Mouse (Mus musculus) adrenal gland, postnatal 4 days (tissue): ENCODE data around the gene Pgm5. TPM values are rescaled to one million over a fixed set of nuclear protein-coding genes. Genes with fewer than 3 reads are reported as not detected.

Experiments used
- DNase-seq, 2 experiments: peaks; one replicate each; pipeline ENCODE4 v3.0.0; 2021 to 2022; ENCODE audit warnings: low spot score in 2 of 2, mixed read lengths in 2 of 2
- total RNA-seq, 2 experiments: library from RNA; stranded (reverse); gene quantifications; 2 replicates each; pipeline ENCODE4 v1.2.3; 2021

Gene Pgm5
- total RNA-seq, 2 experiments from 2014 or later = 55.4 to 58.0 TPM

DNA sequence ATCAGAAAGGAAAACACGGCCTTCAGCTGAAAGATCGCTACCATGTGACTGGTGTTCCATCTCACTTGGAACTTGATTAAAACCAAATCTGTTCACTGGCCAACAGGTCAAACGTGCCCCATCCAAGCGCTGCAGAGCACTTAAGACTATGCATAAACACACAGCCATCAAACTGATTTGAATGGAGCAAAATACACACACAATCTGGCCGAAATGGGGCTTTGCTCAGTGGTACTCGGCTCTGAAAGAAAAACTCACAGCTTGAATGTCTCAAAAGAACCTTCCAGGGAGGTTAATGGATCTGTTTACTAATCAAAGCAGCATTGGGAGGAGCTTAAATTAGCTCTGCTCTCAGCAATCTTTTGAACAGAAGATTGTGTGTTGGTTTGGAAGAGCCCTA lies 81.7 kb downstream of the Pgm5 start:
- no peak for DNase-seq

DNA sequence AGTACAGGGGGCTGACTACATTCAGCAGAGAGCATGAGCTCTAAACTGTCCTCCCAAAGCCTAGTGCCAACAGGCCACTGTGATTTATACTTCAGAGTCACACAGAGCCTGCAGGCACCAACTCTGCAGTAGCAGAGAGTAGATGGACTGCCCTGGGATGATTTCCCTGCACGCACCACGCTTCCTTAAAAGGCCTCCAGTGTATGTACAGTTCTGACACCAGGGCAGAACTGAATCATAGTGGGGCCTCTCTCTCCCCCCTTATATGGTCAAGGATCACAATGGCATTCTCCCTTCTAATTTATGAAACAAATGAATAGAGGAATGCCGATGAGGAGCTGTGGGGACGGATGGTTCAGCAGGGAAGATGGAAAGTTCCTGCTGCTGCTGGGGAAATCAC lies 91.3 kb downstream of the Pgm5 start:
- DNase-seq = no peak

DNA sequence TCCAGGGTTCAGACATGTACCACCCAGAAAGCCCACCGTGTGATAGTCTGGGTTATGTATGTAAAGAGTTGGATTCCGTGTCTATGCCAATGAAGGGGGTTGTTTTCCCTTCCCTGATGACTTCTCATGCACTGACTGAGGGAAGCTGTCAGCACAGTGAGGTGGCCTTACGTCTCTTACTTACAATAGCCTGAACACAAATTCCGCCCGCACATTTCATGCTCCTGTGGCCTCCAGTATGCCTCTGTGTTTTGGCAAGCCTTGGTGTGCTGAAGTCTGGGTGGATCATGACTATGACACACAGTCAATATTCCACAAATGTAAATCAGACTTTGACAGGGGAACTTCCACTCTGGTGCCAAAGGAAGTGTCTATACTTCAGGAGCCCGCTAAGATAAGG lies 94.3 kb downstream of the Pgm5 start:
- DNase-seq = no peak

DNA sequence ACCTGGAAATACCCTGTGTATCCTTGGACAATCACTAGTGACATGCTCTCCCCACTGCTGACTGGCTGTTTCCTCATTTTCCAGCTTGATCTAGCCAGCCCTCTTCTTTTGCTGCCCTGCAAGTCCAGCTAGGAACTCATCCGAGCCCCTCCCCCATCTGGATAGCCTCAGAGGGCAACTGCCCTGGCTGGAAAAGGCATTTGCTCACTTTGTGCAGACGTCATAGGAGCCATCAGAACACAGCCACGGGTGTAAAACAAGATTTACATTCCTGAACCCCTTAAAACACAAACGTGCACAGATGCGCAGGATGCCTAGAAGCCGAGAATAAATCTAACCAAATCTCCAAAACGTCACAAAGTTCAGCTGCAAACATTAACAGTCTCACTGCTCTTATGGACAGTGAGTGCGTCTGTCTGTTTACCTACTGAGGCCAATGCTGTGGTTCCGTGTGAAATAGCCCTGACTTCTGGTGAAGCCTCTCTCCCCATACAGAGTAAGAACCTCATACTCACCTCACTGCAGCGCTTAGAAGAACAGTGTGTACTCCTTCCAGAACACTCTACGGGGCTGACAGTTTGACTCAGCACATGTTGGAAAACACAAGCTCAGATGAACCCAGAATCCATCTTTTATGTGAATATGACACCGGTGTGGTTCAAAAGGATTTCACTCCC lies 99.0 kb downstream of the Pgm5 start:
- DNase-seq = no peak

DNA sequence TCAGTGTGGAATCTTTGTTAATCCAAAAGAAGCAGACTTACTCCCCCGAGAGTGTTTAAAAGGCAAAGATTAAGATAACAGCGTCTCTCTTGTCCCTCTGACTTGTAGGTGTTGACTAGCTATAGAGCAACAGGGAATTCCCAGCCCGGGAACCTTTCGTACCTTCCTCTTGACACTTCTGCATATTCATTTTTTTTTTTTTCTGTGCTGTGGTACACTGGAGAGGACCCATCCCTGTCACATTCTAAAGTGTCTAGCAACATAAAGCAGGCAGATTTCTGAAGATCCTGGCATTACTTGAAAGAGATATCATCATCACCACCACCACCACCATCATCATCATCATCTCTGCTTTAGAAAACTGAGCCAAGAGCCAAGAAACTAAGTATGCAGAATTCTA lies 105.0 kb downstream of the Pgm5 start:
- DNase-seq = no peak

DNA sequence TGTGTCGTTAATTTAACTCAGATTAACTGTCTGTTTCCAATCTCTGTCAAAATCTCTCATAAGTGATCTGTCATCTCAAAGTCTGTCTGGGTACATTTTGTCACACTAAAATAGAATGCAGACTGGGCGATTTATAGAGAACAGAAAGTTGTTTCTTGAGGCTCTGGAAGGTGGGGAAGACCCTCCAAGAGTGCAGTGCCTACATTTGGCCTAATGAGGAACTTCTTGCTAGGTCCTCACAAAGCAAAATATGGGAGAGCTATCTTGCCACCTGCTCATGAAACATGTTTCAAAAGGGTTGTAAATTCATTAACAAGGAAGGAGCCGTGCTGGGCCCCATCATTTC lies 107.2 kb downstream of the Pgm5 start:
- DNase-seq = no peak

DNA sequence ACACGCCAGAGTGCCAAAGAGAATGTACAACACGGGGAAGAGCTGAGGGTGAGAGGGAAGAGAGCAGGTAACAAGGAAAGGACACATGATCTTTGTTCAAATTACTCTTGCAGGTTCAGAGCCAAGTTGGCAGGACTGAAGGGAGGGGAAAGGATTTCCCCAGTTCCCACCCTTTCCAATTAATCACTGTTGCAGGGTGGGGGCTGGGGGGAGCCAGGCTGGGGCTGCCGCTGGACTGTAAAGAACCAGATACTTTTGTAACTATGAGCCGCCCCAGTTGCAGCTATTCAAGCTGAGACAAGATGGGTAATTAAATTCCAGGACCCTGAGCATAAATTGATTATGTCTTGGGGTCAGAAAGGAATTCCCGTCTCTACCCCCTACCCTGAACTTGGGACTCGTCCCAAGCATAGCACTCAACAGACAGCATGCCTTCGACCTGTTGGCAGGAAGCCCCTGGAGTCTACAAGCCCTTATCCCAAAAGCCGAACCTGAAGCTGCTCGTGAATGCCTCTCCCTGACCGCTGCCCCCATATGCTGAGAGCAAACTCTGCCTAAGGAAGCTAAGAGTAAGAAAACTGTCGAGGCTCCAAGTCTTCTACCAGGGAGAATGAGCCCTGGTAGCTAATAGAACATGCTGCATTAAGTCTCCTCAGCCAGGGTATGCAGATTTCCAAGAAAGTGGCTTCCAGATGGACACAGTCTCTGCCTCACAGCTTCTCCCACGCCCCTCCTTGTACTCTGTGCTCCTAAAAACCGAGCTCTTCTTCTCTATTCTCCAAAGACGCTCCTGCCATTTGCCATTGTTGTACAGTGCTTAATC lies 107.8 kb downstream of the Pgm5 start:
- DNase-seq = no peak

DNA sequence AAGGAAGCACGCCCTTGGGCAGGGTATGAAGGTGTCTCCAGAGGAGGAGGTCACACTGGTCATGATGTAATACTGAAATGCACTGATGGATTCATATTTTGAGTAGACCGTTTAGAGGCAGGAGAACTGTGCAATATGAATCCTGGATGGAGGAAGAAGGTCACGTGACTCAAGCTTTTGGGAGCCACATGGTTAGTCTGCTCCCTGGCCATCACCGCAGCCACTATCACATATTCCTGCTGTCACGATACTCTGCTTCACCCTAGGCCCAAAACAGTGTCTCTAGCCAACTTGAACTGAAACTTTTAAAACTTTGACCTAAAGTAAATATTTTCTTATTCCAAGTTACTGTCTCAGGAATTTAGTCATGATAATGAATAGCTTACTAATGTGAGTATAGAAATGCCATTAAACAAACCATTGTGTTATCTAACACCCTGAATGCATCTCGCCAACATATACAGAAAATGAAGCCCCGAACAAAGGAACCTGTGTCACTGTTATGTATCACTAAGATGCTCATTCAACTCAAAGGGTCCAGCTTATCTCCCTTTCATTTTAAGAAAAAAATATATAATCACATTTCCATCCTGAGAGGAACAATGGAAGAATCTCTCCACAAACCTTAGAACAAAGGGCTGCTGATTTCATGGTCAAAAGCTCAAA lies 108.6 kb downstream of the Pgm5 start:
- DNase-seq = no peak

DNA sequence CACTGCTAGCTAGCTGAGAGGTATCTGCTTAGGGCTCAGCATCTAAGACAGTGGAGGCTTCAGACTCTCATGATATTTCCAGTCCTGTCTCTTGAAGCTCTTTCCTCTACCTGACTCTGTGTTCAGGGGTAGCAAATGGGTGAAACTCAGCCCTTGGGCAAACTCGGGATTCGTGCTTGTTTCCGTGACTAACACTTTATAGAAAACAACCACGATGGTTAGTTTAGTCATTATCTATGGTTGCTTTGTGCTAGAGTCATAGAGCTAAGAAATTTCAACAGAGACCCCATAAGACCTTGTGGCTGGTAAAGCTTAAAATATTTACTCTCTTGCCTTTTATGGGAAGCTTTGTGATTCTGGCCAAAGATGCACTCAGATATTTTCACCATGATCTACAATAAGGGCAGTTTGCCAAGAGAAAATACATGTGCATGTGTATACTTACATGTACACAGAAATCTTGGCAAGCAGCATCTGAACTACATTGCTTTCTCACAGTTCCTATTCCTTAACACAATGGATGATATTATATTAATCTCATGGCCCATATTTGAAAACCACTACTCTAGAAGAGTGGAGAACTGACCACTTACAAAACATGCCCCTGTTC lies 115.3 kb downstream of the Pgm5 start:
- no peak for DNase-seq

DNA sequence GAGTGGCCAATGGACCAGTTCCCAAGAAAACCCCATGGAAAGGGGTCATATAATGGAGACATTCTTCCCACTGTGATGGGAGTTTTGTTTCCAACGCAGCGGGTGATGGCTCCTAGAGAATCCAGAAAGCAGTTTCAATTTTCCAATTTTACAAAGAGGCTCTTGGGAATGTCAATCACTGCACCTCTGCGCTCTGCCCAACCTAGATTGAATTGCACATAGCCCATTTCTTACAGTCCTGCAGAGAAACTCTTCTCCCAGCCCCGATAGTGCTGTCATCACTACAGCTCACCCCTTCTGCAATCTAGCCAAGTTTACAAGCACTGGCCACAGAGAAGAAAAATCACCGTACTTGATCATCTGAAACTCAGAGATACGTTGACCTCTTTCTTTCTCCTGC lies 119.0 kb downstream of the Pgm5 start:
- DNase-seq = no peak

DNA sequence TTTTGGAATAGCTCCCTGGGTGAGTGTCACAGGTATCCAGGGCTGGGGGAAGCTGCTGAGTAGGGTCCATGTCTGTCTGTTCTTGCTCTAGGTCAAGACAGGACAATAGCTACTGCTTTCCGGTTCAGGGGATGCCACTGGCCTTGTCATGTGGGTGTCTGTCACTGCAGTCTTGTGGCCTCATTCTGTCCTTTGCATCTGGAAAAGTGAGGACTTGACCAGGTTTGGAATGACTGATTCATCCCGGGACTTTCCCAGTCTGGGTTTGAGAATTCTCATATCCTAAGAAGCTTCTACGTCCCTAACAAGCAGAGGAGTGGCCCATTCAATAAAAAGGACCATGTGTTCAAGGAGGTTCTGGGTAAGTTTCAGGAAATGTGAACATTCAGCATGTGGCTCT lies 122.9 kb downstream of the Pgm5 start:
- DNase-seq = no peak

DNA sequence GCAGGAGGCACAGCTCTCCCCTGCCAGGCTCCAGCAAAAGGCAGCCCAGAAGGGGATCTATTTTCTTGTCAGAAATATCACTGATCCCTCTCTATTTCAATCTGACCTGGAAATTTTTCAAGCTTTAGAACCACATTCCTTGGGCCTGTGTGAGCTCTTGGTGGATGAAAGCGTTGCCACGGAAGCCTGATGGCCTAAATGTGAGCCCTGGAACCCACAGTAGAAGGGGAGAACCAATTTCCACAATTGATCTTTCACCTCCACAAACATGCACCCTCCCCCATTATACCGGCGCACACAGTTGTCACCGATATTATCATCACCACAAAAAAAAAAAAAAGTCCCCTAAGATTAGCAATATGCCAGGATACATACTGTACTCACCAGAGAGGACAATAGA lies 123.6 kb downstream of the Pgm5 start:
- DNase-seq = no peak

DNA sequence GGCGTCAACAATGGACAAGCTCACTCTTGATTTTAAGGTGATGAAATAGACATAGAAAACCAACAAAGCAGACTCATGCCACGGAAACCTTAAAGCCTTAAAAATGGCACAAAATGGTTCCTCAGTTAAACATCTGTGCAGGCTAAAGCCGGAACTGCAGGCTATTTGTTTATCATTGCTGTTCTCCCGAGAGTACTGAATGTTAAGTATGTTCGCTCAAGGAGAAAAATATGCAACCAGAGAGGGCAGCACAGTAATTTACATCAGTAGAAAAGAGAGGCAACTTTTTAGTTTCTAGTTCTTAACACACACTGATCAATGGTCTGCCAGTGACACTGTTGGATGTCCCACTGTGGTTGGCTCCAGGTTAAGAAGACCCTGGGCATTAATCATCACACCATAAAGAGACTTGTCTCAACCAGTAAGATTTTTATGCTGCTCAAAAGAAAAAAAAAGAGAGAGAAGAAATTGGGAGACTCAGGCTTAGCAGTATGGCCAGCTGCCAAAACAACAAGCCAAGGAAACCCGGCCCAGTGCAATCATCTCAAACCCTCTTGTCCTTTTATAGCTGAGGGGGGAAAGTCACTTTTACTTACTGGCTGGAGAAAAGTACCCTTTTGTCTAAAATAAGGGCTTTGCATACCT lies 126.0 kb downstream of the Pgm5 start:
- no peak for DNase-seq

DNA sequence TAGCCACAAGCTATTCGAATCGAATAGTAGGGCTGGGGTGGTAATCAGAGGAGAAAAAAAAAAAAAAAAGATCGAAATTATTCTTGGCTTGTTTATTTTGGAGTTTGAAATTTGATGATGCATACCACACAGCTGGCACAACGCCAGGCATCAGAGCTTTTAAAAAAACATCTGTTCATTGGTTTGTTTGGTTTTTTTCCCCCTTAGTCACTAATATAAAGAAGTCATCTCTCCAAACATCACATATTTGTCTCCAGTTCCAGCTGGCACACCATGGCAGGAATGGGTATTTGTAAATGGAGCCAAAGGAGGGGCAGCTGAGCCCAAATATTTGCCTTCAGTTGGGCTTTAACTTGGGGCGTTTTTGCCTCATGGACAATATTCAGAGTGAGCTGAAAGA lies 131.0 kb downstream of the Pgm5 start:
- no peak for DNase-seq

DNA sequence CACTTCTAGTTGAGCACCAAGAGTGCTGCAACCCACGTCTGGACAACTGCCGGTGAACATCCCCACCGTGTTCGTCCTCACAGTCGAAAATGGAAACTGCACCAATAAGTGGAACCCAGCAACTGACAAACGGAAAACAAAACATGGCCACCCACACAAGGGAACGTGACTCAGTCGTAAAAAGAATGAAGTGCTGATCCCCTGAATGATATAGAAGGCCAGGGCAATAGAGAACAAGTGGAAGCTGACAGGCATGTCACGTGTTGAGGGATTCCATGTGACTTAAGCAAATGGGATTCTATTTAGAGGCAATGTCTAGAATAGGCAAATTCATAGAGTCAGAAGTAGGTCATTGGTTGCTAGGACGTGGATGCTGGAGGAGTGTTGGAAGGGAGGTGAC lies 137.3 kb downstream of the Pgm5 start:
- DNase-seq = no peak

DNA sequence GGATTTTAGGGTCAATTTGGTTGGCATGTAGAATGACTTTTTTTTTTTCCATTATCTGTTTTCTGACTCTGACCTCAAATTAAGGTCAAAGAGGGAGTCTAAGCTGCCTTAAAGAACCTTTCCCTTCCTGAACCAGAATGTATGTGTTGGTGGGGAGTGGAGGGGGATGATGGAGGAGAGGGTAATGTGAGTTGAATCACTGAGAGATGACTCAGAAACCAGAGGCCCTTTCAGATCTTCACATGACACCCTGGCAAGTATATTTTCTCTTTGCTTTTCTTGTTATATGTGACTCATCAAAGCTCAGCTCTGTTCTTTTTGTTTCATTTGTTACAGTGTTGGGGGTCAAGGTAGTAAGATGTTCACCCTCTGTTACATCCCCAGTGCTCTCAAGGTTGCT lies 141.2 kb downstream of the Pgm5 start:
- DNase-seq = no peak

DNA sequence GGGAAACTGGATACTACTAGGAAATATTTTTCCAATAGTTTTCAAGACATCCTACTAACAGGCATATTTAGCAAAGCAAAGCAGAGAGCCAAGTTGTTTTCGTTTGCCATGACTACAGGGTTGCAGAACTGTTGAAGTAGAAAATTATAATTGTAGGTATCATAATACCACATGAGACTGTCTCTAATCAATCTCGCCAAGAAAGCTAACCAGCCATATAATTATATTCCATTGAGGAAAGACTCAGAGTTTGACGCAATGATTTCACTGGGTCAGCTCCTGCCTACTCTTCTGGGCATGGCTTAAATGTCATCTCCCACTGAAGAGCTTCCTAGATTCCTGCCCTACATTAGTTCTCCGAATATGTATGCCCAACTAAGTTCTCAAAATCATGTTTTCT lies 142.2 kb downstream of the Pgm5 start:
- no peak for DNase-seq

DNA sequence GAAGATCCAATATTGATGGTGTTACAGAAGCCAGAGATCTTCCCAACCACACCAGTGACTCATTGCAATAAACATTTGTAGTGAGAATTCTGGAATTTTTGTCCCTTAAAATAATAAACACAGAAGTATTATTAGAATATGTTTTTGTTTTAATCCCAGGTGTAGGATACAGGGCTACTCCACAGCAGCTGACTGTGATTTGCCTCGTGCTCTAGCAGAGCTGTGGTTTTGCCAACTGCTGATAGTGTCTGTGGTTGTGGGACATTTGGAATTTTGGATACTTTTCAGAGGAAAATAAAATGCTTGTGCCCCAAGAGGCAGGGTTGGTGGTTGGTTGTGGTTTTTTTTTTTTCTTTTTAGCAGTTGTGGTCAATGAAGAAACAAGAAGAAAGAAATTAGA lies 143.6 kb downstream of the Pgm5 start:
- DNase-seq = no peak

DNA sequence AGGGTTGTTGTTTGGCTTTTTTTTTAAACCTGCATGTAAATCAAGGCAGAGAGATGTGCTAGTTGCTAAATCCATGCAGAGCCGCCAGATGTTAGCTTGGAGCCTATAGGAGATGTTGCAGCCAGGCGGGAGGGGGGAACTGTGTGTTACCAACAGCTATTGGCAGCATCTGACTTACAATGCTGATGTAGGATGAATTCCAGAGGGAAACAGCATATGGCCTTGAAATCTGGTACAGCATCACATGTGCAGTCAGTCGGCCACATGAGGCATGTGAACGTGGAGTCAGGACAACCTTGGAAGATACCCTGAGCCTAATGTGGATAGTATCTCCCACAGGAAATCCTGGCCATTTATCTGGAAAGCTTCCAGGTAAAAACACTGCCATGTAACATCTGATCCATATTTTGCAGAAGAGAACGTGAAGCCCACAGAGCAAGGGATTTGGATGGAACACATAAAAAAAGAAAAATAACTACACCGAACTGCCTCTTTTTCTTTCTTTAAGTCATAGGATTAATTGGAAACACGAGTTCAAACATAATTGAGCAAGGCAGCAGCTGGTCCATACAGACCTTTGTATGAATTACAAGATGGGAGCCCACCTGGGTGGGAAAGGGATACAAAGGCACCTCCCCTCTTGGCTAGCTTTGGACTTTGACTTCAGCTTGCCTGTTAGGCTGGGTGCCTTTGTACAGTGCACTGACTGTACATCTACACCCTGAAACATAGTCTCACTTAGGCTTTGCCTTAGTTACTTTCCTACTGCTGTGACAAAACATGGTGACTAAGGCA lies 145.2 kb downstream of the Pgm5 start:
- no peak for DNase-seq

DNA sequence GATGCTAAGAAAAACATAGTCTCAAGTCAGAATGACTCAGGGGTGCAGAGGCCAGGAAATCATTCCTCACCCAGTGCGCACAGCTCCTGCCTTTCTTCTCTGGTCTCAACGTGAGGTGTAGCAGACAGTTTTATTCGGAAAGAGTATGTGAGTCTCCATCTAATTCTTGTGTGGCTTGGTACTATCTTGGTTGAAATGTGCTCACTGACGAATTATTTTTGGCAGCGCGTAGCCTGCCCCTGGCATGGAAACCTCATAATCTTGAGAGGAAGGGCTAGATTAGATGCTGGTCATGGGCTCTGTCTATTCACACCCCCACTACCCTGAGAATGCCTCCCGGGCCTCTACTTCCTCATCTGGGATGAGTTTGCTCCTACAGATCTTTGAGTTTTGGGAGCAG lies 153.6 kb downstream of the Pgm5 start:
- no peak for DNase-seq
